Mouse (Mus musculus) heart, embryonic 16.5 days (tissue): ENCODE measurements around the gene Clstn1. TPM values are rescaled to one million over a fixed set of nuclear protein-coding genes. Genes with fewer than 3 reads are reported as not detected.

Source experiments
- ATAC-seq: fragments of 200-750 bp; cut with Nextera tagmentation; replicated peaks from 2 replicates; pipeline ENCODE4 v1.8.0; 2017; ENCODE audit warnings: moderate number of reproducible peaks; ENCODE audit not compliant: insufficient read depth, low FRiP score; ENCODE audit errors: extremely low read depth
- H3K27ac ChIP-seq: fragments of 300-500 bp; sonication (generic); 2 replicates; pipeline ENCODE4 v1.5.1; 2014; ENCODE audit warnings: mild to moderate bottlenecking, low read length, control low read depth, moderate library complexity
- H3K27me3 ChIP-seq: fragments of 300-500 bp; sonication (generic); 2 replicates; pipeline ENCODE4 v1.6.1; 2014; ENCODE audit warnings: low read length, mixed read lengths; ENCODE audit not compliant: control insufficient read depth, insufficient read depth
- H3K36me3 ChIP-seq: fragments of 300-500 bp; sonication (generic); 2 replicates; pipeline ENCODE4 v1.6.1; 2014; ENCODE audit not compliant: control insufficient read depth, insufficient read depth
- H3K4me1 ChIP-seq: fragments of 300-500 bp; sonication (generic); 2 replicates; pipeline ENCODE4 v1.6.1; 2014; ENCODE audit warnings: low read length, mixed read lengths; ENCODE audit not compliant: control insufficient read depth, insufficient read depth
- H3K4me2 ChIP-seq: fragments of 300-500 bp; sonication (generic); 2 replicates; pipeline ENCODE4 v1.6.1; 2014; ENCODE audit warnings: low read depth, mild to moderate bottlenecking, control low read depth, low read length
- H3K4me3 ChIP-seq: fragments of 300-500 bp; sonication (generic); 2 replicates; pipeline ENCODE4 v1.5.1; 2014; ENCODE audit warnings: mild to moderate bottlenecking, control low read depth, low read length
- H3K9ac ChIP-seq: fragments of 300-500 bp; sonication (generic); 2 replicates; pipeline ENCODE4 v1.6.1; 2014; ENCODE audit warnings: low read length, control low read depth
- H3K9me3 ChIP-seq: fragments of 300-500 bp; sonication (generic); replicated peaks from 2 replicates; pipeline ENCODE4 v1.6.1; 2016; ENCODE audit warnings: low read length; ENCODE audit not compliant: control insufficient read depth
- WGBS: fragments of 180-500 bp; shearing (Covaris S2); extraction: QIAGEN DNeasy Blood & Tissue Kit; methylation state at CpG from one replicate; pipeline ENCODE4 v1.1.7; 2014; 5-methylcytosine and 5-hydroxymethylcytosine counted together
- polyA plus RNA-seq: library from polyadenylated mRNA; unstranded; fragments of >200 nt; fragmentation: Nextera tagmentation; extraction: Ambion mirVana; gene quantifications from 2 replicates; pipeline ENCODE4 v1.2.1, GENCODE M21; 2015

Gene Clstn1
- polyA plus RNA-seq, 1 experiment from 2014 or later, result 6.7 TPM

DNA sequence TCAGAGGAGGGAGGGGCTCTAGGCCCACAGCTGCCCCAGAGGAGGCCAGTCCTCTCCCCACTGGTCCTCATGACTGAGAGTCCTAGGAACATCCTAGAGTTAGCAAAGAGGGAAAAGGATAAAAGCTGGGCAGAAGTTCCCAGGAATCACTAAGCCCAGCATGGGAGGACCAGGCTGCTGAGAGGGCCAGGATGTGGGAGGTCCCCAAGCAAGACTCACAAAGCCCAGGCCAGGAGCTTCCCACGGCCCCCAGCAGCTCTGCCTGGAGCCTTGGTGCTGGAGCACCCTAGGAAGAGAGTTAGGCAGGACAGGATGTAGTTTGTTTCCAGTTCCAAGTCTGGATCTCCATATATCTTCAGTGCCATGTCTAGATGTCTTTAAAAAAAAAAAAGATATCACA is 91.7 kb downstream of the Clstn1 start:
- H3K27ac ChIP-seq, result no peak overlapping the region
- no peak overlapping the region for H3K4me2 ChIP-seq
- ATAC-seq, result no peak
- WGBS, result 57% methylated on average over 1 of the region's 1 CpGs
- H3K4me3 ChIP-seq, result no peak overlapping the region
- no peaks in the 10 kb centered on the region for H3K36me3 ChIP-seq
- no peak overlapping the region for H3K9ac ChIP-seq
- no peaks in the 10 kb centered on the region for H3K9me3 ChIP-seq
- peaks cover 9% of the 10 kb centered on the region; the same call in 1 of the 2 replicates for H3K27me3 ChIP-seq
- H3K4me1 ChIP-seq, result peaks cover 8% of the 10 kb centered on the region

DNA sequence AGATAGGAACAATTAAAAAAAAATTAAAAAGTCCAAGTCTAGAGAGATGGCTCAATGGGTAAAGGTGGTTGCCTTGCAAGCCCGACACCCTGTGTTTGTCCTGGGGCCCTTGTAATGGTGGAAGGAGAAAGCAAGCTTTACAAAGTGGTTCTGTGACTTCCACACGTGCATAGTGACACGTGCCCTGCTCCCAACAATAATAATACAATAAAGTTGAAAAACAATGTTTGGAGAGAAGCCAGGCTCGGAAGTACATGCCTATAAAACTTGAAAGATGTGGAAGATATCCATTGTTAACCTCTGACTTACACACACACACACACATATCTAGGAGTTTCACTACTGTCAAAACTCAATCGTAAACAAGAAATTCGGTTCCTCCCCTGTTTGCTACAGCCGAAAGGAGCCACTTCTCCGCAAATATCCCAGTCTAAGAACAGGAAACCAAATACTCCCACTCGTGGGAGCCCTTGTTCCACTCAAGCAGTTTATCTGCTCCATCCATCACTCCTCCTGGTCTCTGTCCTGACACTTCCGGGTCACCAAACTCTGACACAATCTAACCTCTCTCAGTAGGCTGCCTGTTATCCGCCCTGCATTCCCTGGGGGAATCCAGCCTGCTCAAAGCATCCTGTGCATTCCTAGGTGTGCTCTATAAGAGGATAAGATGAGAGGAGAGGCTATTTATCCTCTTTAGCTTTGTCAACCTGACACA is 92.9 kb downstream of the Clstn1 start:
- Histone ChIP-seq H3K27ac (no peak overlapping the region), H3K4me3 (no peak overlapping the region), H3K4me1 (peaks cover 8% of the 10 kb centered on the region), H3K36me3 (no peaks in the 10 kb centered on the region), H3K9me3 (no peaks in the 10 kb centered on the region), H3K27me3 (peaks cover 12% of the 10 kb centered on the region), H3K9ac (no peak overlapping the region), H3K4me2 (no peak overlapping the region)
- 55% methylated on average over 11 of the region's 11 CpGs for WGBS
- no peak for ATAC-seq

DNA sequence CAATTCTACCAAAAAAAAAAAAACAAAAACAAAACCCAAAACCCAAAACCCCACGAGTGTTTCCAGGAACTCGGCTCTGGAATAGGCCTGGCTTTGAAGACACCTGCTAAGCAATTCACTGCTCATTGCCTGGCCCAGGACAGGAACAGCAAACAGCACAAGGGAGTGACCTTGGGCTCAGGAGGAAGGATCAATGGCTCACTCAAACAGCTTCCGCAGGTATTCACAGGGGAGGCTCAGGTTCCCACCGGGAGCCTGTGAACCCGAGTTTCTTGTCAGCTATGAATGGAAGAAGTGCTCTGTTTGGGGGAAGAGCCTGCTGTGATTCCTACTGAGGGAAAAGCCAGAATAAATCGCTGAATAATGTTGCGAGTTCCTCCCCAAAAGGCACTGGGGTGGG is 97.6 kb downstream of the Clstn1 start:
- Histone ChIP-seq H3K9me3 (no peaks in the 10 kb centered on the region), H3K36me3 (no peaks in the 10 kb centered on the region), H3K4me1 (no peaks in the 10 kb centered on the region), H3K27me3 (peaks cover 3% of the 10 kb centered on the region; the same call in 1 of the 2 replicates), H3K4me3 (no peak overlapping the region), H3K4me2 (no peak overlapping the region), H3K27ac (no peak overlapping the region), H3K9ac (no peak overlapping the region)
- 21% methylated on average over 7 of the region's 7 CpGs for WGBS
- ATAC-seq, result no peak

DNA sequence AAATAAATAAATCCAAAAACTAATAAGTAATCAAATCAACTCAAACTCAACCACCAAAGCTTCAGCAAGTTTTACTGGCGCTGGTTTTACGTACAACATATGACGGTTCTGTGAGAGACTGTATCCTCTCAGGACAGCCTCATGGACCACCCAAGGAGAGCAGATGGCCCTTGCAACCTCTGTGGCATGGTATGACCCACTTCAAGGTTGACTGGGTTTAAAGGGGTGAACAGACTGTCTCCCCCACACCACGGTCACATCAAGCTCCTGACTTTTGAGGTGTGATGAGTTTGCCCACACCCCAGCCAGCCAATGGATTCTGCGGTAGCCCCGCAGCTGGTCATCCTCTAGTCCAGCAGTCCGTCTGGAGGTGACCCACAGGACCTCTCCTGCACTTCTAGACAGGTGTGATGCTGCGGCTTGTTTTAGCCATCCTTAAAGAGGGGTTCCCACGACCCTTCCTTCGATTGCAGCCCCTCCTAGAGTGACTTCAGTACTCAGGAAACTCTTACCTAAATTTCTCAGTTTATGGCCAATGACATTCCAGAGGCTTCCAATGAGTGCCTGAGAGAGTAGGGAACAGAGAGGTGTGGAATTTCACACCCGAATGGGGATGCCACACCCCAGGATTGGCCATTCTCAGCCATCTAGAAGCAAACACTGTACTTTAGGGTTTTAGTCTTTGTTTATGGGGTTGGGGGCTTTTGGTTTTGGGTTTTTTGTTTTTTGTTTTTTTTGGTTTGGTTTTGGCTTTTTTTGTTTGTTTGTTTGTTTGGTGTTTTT is 98.8 kb downstream of the Clstn1 start:
- 80% methylated on average over 11 of the region's 11 CpGs for WGBS
- no peak for ATAC-seq
- Histone ChIP-seq H3K4me1 (peaks cover 3% of the 10 kb centered on the region), H3K27ac (no peak overlapping the region), H3K36me3 (no peaks in the 10 kb centered on the region), H3K9ac (no peak overlapping the region), H3K27me3 (peaks cover 3% of the 10 kb centered on the region; the same call in 1 of the 2 replicates), H3K4me2 (no peak overlapping the region), H3K9me3 (no peaks in the 10 kb centered on the region), H3K4me3 (no peak overlapping the region)

DNA sequence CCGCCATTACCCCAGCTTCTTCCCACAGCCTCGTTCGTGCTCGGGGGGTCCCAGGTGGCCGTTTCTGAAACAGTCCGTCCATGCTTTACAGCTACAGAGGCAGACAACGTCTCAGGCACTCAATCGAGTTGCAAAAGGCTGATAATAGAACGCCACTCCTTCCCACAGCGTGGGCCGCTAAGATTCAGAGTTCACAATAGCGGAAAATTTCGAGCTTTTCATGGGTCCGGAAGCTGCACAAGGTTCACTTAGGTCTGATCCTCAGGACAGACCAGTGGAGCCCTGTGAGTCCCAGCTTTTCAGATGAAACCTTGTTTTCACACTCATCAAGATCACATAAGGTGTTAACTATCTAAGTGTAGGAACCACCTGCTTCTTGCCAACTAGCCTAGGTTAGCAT is 102.6 kb downstream of the Clstn1 start:
- H3K27ac ChIP-seq, result no peak overlapping the region
- no peak overlapping the region for H3K4me3 ChIP-seq
- no peak for ATAC-seq
- no peak overlapping the region for H3K4me2 ChIP-seq
- H3K36me3 ChIP-seq, result no peaks in the 10 kb centered on the region
- H3K9me3 ChIP-seq, result no peaks in the 10 kb centered on the region
- no peaks in the 10 kb centered on the region for H3K27me3 ChIP-seq
- no peak overlapping the region for H3K9ac ChIP-seq
- 82% methylated on average over 14 of the region's 14 CpGs for WGBS
- H3K4me1 ChIP-seq, result peaks cover 16% of the 10 kb centered on the region

DNA sequence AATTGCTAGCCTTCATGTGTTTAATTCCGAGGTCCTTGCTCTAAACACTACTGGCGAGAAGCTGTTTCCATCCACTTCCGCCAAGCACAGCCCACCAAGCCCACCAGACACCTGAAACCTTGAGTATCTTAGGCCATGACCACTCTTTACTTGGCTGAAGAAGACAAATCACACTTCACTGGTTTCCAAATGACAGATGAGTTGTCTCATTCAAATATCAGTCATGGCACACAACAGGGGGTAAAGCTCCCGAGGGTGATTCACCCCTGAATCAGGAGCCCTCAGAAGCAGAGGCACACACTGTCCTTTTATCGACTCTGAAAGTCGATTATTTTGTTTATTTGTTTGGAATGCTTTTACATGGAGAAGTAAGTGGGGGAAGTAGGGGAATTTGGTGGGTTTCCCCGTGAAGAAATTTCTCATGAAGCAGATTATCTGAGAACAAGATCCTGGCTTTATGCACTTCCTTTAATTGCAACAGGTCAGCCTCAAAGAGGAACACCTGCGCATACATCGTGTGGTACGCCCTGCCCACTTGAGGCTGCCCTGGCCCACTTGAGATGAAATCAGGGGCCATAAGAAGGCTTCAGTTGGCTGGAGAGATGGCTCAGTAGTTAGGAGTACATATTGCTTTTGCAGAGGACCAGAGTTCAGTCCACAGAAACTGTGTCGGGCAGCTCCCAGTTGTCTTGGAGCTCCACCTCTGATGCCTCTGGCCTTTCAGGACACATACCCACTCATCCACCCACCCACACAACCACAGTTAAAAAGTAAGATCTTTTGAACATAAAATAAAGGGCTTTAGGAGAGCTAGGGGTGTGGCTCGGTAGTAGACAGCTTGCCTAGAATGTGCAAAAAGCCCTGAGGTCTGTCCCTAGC is 103.8 kb downstream of the Clstn1 start:
- Histone ChIP-seq H3K4me3 (no peak overlapping the region), H3K4me2 (no peak overlapping the region), H3K27ac (peak overlapping the region; percentile 61), H3K4me1 (peaks cover 16% of the 10 kb centered on the region), H3K36me3 (no peaks in the 10 kb centered on the region), H3K27me3 (no peaks in the 10 kb centered on the region), H3K9ac (peak overlapping the region; percentile 17), H3K9me3 (no peaks in the 10 kb centered on the region)
- 78% methylated on average over 12 of the region's 12 CpGs for WGBS
- ATAC-seq, result no peak

DNA sequence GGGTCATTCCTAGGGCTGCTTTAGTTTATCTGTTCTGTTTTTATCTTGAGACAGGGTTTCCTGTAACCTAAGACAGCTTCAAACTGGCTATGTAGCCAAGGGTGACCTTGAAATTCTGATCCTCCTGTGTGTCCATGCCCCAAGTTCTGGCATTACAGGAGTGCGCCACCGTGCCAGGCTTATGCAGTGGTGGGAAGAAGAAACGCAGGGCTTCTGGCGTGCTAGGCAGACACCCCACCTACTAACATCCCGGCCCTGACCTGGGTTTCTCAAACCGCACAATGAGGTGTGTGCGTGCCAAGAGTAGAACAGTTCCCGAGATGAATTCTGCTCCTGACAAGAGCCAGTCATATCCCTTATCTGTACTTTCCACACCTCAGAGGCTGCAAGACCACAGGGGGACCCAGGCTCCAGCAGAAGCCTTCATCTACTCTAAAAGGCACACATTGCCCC is 104.6 kb downstream of the Clstn1 start:
- Histone ChIP-seq H3K4me2 (peak overlapping the region; percentile 5; the same call in 1 of the 2 replicates), H3K9me3 (no peaks in the 10 kb centered on the region), H3K4me3 (no peak overlapping the region), H3K27ac (peak overlapping the region; percentile 61), H3K9ac (peak overlapping the region; percentile 17), H3K27me3 (no peaks in the 10 kb centered on the region), H3K4me1 (peaks cover 16% of the 10 kb centered on the region), H3K36me3 (no peaks in the 10 kb centered on the region)
- peak; percentile 76 for ATAC-seq
- WGBS, result 34% methylated on average over 8 of the region's 8 CpGs

DNA sequence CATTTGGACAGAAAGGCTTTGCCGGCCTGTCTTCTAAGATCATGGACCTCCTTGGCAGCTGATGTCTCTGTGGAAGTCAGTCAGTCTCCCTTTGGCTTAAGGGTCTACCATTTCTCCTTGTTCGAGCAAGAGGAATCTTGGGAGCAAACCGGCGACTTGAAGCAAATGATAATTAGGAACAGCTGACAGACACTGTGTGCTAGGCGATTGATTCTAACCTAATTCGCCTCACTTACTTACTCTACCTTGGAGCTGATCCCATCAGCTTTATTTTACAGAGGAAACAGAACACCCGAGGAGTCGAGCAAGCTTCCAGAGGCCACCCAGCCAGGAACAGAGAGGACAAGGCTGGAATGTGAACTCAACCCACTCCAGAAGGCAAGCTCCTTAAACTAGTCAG is 105.1 kb downstream of the Clstn1 start:
- Histone ChIP-seq H3K4me3 (no peak overlapping the region), H3K9me3 (no peaks in the 10 kb centered on the region), H3K27ac (0 out of 2 replicates have a peak overlapping the region, but pooled peaks have one; percentile 20), H3K9ac (no peak overlapping the region), H3K36me3 (no peaks in the 10 kb centered on the region), H3K4me2 (no peak overlapping the region), H3K27me3 (no peaks in the 10 kb centered on the region), H3K4me1 (peaks cover 20% of the 10 kb centered on the region)
- 66% methylated on average over 8 of the region's 8 CpGs for WGBS
- ATAC-seq, result no peak
